Mouse (Mus musculus) kidney, adult 18-20 months (tissue): ENCODE results near the gene Lrrtm4.

ENCODE experiments used
- DNase-seq: peaks from one replicate; pipeline ENCODE4 v3.0.0; 2021

Gene Lrrtm4

DNA sequence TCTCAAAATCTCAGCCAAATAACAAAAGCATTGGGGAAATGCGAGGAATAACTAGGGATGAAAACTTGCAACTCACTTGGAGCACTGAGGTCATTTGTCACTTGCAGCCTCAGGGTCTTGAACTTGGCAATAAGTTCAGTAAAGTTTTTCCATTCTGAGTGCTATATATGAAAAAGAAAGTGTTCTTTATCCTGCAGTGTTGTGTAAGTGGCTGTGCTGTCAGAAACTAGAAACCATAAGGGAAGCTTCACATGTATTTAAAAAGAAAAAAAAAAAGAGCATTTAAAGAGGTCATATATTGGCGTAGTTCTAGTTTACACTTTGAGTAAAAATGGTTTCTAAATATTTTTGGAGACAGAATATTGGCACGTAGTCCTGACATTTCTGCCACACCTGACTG is 313.1 kb downstream of the Lrrtm4 start:
- no peak for DNase-seq

DNA sequence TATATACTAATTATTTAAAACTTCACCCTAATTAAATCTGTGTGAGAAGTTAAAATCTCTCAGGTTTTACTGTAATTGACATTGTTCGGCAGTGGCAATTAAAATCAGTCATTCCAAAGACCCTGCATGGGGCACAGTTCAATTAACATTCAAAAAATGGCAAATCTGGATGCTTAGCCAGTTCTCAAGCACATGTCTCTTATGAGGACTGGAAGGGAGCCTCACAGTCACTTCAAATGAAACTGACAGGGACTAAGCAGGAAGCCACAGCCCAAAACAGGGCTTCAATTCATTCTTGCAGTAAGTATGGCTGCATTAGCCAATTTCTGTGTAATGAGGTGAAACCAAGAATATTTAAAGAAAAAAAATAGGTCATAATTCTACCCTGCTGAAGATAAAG is 333.6 kb downstream of the Lrrtm4 start:
- no peak for DNase-seq

- no peak for DNase-seq
Observed at GRCm38 (mm10) chr6:80357092-80357491, 338.4 kb downstream of the Lrrtm4 start.

- DNase-seq: no peak
Observed at GRCm38 (mm10) chr6:80363593-80363992, 344.9 kb downstream of the Lrrtm4 start.

DNA sequence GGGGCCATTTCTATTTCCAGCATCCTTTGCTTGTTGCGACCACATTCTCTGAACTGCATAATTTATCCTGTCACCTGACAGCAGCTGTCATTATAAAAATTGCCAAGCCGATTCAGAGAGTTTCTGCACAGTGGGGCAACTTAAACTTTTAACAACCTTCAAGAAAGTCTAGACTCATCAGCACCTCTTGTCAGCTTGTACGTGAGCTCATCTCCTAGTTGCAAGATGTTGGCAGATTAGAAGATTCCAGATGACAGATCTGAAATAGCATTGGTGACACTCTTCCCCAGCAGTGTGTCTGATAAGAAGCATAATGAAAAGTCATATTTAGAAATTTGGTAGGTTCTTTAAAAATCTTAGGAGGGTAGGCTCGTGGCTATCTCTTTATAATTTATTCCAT is 347.9 kb downstream of the Lrrtm4 start:
- DNase-seq: no peak

DNA sequence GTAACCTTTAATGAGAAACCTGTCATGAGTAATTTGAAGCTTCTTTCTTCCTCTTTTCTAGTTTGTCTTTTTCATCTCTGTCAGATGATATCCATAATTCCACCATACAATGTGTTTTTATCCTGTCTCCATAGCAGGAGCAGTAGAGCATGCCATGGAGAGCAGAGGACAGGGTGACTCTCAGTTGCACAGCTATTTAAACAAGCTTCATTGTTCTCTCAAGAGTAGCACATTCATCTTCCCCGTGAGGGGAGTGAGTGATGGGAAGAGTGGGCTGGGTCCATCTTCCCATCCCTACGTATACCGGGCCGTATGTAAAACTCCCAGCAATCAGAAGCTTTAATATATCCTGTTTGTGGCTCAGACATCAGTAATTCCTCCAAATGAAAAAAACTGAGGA is 370.9 kb downstream of the Lrrtm4 start:
- no peak for DNase-seq

DNA sequence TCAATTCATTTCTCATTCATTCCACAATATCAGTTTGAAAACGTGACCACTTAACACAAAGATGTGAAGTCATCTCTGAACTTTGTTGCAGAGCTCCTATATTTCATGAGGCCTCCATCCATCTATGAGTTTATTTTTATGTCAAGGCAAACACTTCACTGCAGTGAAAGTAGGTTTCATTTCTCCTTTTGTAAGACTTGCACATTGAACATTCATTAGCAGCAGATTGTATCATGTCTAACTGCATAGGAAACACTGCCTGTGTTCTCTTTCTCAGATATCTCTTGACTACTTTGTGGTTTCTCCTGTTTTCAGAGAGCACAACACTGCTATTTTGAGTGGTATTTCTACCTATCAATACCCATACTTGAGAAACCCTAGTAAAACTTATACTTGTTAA is 388.1 kb downstream of the Lrrtm4 start:
- no peak for DNase-seq

DNA sequence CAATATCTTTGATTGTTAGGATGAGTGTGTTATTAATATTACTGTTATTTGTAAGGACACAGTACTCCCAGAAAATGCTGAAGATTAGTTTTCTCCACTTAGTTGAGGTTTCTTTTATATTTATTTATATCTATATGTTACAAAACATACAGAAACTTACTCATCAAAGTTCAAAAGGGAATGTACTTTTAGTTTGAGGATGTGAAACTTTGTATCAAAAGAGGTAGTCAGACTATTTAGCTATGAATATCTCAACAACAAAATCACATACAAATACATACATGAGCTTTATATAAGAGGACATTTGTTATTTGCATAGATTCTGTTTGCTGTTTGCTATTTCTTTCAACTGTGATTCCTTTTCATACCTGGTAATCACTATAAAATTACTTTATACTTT is 421.5 kb downstream of the Lrrtm4 start:
- DNase-seq: no peak

GRCm38 (mm10) chr6:80470546-80470945 is 451.9 kb downstream of the Lrrtm4 start:
- no peak for DNase-seq

DNA sequence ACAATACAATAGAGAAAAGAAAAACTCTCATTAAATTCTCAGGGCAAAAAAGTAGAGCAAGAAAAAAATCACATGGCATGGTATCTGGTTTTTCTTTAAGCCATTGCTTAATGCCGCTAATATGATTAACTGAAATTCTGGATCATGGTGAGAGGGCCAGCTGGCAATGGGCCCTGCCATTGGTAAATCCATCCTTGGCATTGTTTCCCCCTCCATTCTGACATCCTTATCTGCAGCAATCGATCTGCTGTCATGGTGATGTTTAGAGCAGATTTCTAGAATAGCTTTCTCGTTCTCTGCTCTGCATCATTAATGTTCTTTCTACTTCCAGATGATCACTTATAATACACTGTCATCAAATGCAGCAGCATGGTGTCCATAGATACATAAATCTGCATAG is 457.5 kb downstream of the Lrrtm4 start:
- DNase-seq: no peak

DNA sequence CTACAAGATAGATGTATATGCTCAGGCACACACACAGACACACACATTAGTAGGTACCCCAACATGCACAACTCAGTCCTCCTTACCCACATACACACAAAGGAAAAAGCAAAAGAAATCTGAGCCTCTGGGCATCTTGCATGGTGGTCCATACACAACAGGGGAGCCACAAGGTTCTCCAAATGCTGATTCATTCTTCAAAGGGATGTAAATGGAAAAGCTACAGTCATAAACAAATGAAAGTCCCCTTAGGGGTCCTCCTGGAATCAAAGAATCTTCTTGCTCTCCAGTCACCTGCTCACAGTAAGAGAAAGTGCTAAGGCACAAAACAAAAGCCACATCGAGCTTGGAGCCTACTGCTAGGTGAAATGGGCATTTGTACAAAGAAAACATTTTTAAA is 526.3 kb downstream of the Lrrtm4 start:
- no peak for DNase-seq

GRCm38 (mm10) chr6:80549907-80550306 is 531.2 kb downstream of the Lrrtm4 start:
- DNase-seq: no peak

DNA sequence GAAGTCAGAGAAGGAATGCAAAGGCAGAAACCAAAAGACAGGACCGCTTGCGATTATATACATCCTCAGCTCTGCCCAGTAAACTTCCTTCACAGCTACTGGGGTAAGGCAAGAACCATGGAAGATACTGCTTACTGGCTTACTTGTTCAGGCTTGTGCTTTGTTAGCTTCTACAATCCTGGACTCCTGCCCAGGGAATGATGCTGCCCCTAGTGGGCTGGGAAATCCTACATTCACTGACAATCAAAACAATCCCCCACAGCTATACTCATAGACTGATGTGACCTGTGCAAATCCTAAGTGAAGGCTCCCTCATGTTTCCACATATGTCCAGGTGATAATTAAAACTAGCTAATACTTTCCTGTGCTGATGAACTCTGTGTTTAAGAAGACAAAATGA is 534.7 kb downstream of the Lrrtm4 start:
- DNase-seq: no peak

DNA sequence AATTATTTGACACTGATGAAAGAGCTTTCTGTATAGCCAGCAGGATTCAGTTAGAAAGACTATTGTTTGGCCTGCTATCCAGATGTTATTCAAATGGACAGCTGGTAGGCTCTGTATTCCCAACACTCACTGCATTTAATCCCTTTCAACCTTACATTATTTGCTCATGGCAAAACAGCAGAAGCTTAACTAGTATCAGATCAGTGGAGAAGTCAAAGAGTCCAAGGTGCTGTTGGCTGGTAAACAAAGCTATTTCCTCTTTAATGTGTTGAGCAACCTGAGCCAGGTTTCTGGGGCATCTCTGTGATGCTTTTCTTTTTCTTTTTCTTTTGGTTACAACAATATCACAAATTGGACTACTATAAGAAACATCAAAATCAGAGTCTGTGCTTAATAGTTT is 536.3 kb downstream of the Lrrtm4 start:
- no peak for DNase-seq

- no peak for DNase-seq
Observed at GRCm38 (mm10) chr6:80577227-80577626, 558.5 kb downstream of the Lrrtm4 start.

DNA sequence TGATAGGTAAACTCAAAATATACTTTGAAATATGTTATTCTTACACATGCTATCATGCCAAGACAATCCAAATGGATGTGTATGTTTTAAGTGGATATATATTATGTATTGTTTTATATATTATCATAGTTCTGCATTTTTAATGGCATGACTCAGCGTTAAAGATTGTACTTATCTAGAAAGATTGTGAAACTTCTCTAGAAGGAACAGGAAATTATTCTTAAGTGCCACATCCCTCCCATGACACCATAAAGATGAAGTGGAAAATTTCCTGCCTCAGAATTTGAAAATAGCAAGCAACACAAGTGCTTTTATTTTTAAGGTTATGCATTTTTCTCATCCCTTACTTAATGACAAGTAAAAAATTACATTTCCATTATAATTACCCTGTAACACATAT is 563.5 kb downstream of the Lrrtm4 start:
- DNase-seq: no peak

DNA sequence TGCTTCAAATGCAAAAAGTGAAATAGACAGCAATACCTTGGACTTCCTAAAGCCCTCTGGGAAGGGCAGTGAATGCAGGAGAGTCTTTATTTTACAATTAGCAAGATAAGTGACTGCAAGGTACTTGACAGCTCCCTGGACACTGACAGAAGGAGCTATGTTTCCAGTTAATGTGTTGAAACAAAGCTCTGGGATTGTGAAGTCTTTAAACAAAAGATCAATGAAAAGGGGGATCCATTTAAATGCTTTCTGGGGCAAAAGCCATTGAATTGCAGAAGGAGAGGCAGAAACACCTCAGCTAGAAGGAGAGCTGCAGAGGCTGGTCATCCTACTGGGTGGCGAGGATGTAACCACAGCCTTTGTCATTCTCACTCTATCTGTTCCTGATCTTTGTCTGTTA is 571.1 kb downstream of the Lrrtm4 start:
- DNase-seq: no peak

DNA sequence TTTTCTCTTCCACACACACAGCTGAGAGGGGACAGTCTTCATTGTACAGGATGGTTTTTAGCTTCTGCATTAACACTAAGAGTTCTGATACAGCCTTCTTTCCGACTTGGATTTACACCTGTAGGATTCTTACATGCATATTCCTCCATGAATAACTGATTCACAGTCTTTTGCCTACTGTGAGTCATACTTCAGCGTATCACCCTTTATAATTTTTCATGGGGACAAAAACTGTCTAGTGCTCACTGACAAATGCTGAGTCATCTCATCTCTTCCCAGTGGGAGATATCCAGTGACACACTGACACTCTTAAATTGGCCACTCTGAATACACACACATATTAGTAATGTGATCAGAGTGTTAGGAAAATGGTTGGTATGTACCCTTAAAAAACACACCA is 600.8 kb downstream of the Lrrtm4 start:
- DNase-seq: no peak

GRCm38 (mm10) chr6:80622676-80623334 is 604.1 kb downstream of the Lrrtm4 start:
- no peak for DNase-seq

GRCm38 (mm10) chr6:80625509-80625908 is 606.8 kb downstream of the Lrrtm4 start:
- DNase-seq: no peak

- no peak for DNase-seq
Observed at GRCm38 (mm10) chr6:80662729-80663128, 644.1 kb downstream of the Lrrtm4 start.

DNA sequence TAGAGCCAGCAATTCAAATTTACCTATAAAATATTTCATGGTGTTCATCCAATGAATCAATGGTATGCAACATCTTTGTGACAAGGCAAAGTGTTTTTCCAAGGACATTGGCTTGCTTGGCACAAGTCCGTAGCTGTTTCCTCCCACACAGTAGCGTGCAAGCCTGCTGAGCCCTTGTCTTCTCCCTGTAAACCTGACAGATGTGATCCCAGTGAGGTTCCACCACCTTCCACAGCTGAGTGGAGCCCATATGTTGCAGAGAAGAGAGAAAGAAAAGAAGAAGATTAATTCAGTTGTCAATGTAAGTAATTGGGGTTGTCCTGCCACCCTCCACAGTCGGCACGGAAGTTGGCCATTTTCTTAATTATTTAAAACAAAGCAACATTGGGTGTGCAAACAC is 645.4 kb downstream of the Lrrtm4 start:
- DNase-seq: no peak

DNA sequence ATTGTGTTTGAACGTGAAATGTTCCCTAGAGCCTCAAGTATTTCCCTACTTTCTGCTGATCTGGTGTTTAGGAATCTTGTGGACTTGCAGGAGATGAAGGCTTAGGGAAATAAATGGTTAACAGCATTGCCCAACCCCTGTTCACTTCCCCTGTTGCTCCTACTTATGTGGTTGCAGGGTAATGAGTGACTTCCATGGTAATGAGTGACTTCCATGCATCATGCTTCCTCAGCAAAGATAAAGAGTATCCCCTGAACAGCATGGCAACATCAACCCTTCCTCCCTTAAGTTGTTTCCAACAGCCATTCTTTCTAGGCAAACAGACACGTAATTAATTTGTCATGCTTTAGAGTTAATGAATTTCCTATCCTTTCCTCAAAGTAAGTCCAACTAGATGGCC is 685.5 kb downstream of the Lrrtm4 start:
- DNase-seq: no peak

DNA sequence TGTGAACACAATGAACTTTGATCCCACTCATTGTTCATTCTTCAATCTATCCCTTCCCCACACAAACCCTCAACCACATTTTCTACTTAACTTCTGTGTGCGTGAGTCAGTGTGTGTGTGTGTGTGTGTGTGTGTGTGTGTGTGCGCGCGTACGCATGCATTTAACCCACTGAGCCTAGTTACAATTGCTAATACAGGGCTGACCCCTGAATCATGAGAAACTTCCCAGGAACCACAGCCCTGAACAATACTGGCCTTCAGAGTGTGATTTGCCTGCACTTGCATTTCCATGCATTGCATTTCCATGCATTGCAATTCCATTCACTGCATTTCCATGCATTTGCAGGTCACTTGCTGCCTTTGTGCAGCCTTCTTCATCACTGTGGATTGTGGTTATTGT is 701.8 kb downstream of the Lrrtm4 start:
- no peak for DNase-seq

- DNase-seq: no peak
Observed at GRCm38 (mm10) chr6:80733416-80733815, 714.7 kb downstream of the Lrrtm4 start.

DNA sequence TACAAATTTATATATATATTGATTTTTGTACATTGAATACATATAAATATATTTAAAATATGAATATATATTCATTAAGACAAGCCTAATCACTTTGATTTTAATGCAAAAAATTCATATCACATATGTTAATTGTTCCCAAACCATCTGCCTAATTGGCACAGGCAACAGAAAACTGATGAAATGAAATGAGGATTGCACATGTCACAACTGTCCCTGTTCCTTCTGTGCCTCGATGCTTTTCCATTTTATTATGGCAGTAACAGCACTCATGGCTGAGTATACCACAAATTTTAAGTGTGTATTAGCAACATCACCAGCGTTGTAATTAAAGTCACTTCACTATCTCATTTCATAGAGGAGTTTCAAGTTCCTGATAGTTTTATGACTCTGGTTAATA is 732.1 kb downstream of the Lrrtm4 start:
- no peak for DNase-seq
